Mouse (Mus musculus) neutrophil, adult 65 days (primary cell): Measurements from ENCODE around the gene Lcp1. TPM values are rescaled to one million over a fixed set of nuclear protein-coding genes. Genes with fewer than 3 reads are reported as not detected.

Experiments used
- total RNA-seq: library from RNA; stranded (reverse); gene quantifications from 2 replicates; pipeline ENCODE4 v1.2.4, GENCODE M21; 2023

The Lcp1 gene
- 1,546 and 1,555 TPM in 2 replicates for total RNA-seq

GRCm38 (mm10) chr14:75130501-75131318, at the start of gene Lcp1, which contains the start of gene Lrrc63:
Lcp1 (plus strand) TSS chr14:75131101.
Lrrc63 (minus strand) TSS chr14:75130881.

GRCm38 (mm10) chr14:75242087-75242486, 111.2 kb downstream of the Lcp1 start, which contains the start of gene Cpb2:
Cpb2 (plus strand) TSS chr14:75242287.

Other genes starting within 250 kb of the Lcp1 start
- gene Lrch1, start 183.2 kb upstream of the Lcp1 start, total RNA-seq = 23.5 and 35.5 TPM in 2 replicates
- gene Rubcnl, start 115.1 kb upstream of the Lcp1 start, total RNA-seq = 18.7 and 19.5 TPM in 2 replicates
- gene Lrrc63, start 220 bp upstream of the Lcp1 start, total RNA-seq = 0.25 and 0.29 TPM in 2 replicates
- not detected in 2 replicates for gene Cpb2, start 111.2 kb downstream of the Lcp1 start, total RNA-seq
- gene Zc3h13, start 153.3 kb downstream of the Lcp1 start, total RNA-seq = 31.3 and 55.4 TPM in 2 replicates